In genomic region chr2:36010579-36010978, GRCm38 (mm10) we compare ENCODE assay signal across 12 mouse cellular contexts. TPM values are rescaled to one million over a fixed set of nuclear protein-coding genes. Genes with fewer than 3 reads are reported as not detected.
A peak's percentile ranks its signal among the peaks of the same experiment; 100 is the strongest.
DNase-seq lines count a peak whose midpoint lies in the region; ATAC-seq and TF ChIP-seq lines count a peak whose summit lies in the region.
"Had no signal": no experiment of that assay in that cellular context is flagged by ENCODE, and none has a peak within 500 bp of the region (broad histone marks: within the 10 kb centered on the region; RNA-seq: fewer than 3 reads in every experiment).

No protein-coding gene starts in this region.

- ATAC-seq in heart, postnatal 0 days (ENCODE audit: insufficient read depth, low read depth), result no peak
- ATAC-seq in embryonic facial prominence, embryonic 13.5 days (ENCODE audit: insufficient number of reproducible peaks, insufficient read depth, low FRiP score, low TSS enrichment, low read depth), result no peak
- ATAC-seq in hindbrain, embryonic 15.5 days (ENCODE audit: low FRiP score, low read depth), result no peak
- ATAC-seq: CD4-positive, CD25-positive, alpha-beta regulatory T cell, adult 4 months had no signal

- intact Hi-C loops in heart, postnatal 25 days (cut with DNase I), result loop anchor here (5.0 kb wide), 2 partner anchors 97 to 127 kb away; partner anchors contain the start of genes Lhx6, Mrrf and Rbm18

- no peak for DNase-seq in heart, postnatal 0 days (ENCODE audit: low spot score)
- DNase-seq in heart, postnatal 25 days (ENCODE audit: low spot score), result no peak
- DNase-seq in neural tube, embryonic 10.5 days (ENCODE audit: extremely low spot score, low spot score), result peak; percentile 21
- DNase-seq in spleen, adult 12 weeks (ENCODE audit: low spot score), result no peak
- no peak for DNase-seq in frontal cortex, postnatal 25 days (ENCODE audit: low spot score in 2 of 2)
- DNase-seq in right cerebral cortex, postnatal 36 days (ENCODE audit: low spot score in 2 of 2), result no peak

- peaks cover 8% of the 10 kb centered on the region; the same call in 1 of the 2 replicates for H3K27me3 ChIP-seq in heart, postnatal 0 days (ENCODE audit: control insufficient read depth, insufficient read depth, low read length)
- peaks cover 21% of the 10 kb centered on the region for H3K27me3 ChIP-seq in embryonic facial prominence, embryonic 13.5 days
- 0 out of 2 replicates have a peak, but pooled peaks cover 8% of the 10 kb centered on the region for H3K27me3 ChIP-seq in hindbrain, embryonic 15.5 days

- no peaks in the 10 kb centered on the region for H3K36me3 ChIP-seq in heart, postnatal 0 days (replicated peaks; ENCODE audit: control insufficient read depth, insufficient read depth, low read length)
- H3K36me3 ChIP-seq in embryonic facial prominence, embryonic 13.5 days, result no peaks in the 10 kb centered on the region
- H3K36me3 ChIP-seq in hindbrain, embryonic 15.5 days, result no peaks in the 10 kb centered on the region

- TF ChIP-seq CTCF in heart, postnatal 0 days (IDR thresholded peaks at IDR 0.05; ENCODE audit: low read depth), result no peak

- H3K4me2 ChIP-seq in heart, postnatal 0 days (ENCODE audit: low read depth, low read length), result peak overlapping the region; percentile 75; the same call in 1 of the 2 replicates
- peak overlapping the region; percentile 81 for H3K4me2 ChIP-seq in embryonic facial prominence, embryonic 13.5 days
- peak overlapping the region; percentile 92 for H3K4me2 ChIP-seq in hindbrain, embryonic 15.5 days

- H3K4me3 ChIP-seq in heart, postnatal 0 days (ENCODE audit: low read depth, low read length), result no peak overlapping the region
- H3K4me3 ChIP-seq in embryonic facial prominence, embryonic 13.5 days, result peak overlapping the region; percentile 49; the same call in 1 of the 2 replicates
- H3K4me3 ChIP-seq in hindbrain, embryonic 15.5 days, result peak overlapping the region; percentile 50; the same call in 1 of the 2 replicates

- 57% methylated on average over 8 of the region's 8 CpGs for WGBS in heart, postnatal 0 days
- WGBS in embryonic facial prominence, embryonic 13.5 days, result 37% methylated on average over 8 of the region's 8 CpGs
- 52% methylated on average over 8 of the region's 8 CpGs for WGBS in hindbrain, embryonic 15.5 days

- no peaks in the 10 kb centered on the region for H3K9me3 ChIP-seq in heart, postnatal 0 days (replicated peaks; ENCODE audit: control insufficient read depth, low read length)
- no peaks in the 10 kb centered on the region for H3K9me3 ChIP-seq in embryonic facial prominence, embryonic 13.5 days
- H3K9me3 ChIP-seq in hindbrain, embryonic 15.5 days, result no peaks in the 10 kb centered on the region

- peaks cover 9% of the 10 kb centered on the region; the same call in 1 of the 2 replicates for H3K4me1 ChIP-seq in heart, postnatal 0 days (ENCODE audit: control insufficient read depth, insufficient read depth)
- H3K4me1 ChIP-seq in embryonic facial prominence, embryonic 13.5 days, result peaks cover 15% of the 10 kb centered on the region
- H3K4me1 ChIP-seq in hindbrain, embryonic 15.5 days (replicated peaks), result peaks cover 17% of the 10 kb centered on the region

- no peak overlapping the region for H3K9ac ChIP-seq in heart, postnatal 0 days (replicated peaks; ENCODE audit: low read depth, low read length)
- peak overlapping the region; percentile 60; the same call in 1 of the 2 replicates for H3K9ac ChIP-seq in embryonic facial prominence, embryonic 13.5 days
- H3K9ac ChIP-seq in hindbrain, embryonic 15.5 days, result no peak overlapping the region
- H3K9ac ChIP-seq: liver, embryonic 14.5 days had no signal

- no peak overlapping the region for H3K27ac ChIP-seq in heart, postnatal 0 days (ENCODE audit: low read depth)
- H3K27ac ChIP-seq in embryonic facial prominence, embryonic 13.5 days, result 0 out of 2 replicates have a peak overlapping the region, but pooled peaks have one; percentile 16
- no peak overlapping the region for H3K27ac ChIP-seq in hindbrain, embryonic 15.5 days (replicated peaks)
- H3K27ac ChIP-seq: liver, embryonic 14.5 days had no signal

- no peak for TF ChIP-seq EP300 in heart, postnatal 0 days (IDR thresholded peaks at IDR 0.05; ENCODE audit: low read depth)

RNA-seq across cellular contexts. Expression of gene Ttll11, which starts 30.9 kb away (rescaled TPM):
- 3.9 and 5.0 TPM in 2 replicates for total RNA-seq in heart, postnatal 0 days (2014; rRNA removed; ENCODE audit: low replicate concordance)
- 1.5 and 1.7 TPM in 2 replicates for polyA plus RNA-seq in heart, postnatal 0 days (2015; fragmentation: Nextera tagmentation; extraction: Ambion mirVana)
- 1 to 10 TPM; 1.1 to 1.2 TPM for total RNA-seq in heart, postnatal 25 days (2021)
- 2.0 and 2.1 TPM in 2 replicates for polyA plus RNA-seq in embryonic facial prominence, embryonic 13.5 days (2015; fragmentation: Nextera tagmentation; extraction: Ambion mirVana)
- 5.2 and 6.1 TPM in 2 replicates for polyA plus RNA-seq in hindbrain, embryonic 15.5 days (2015; fragmentation: Nextera tagmentation; extraction: Ambion mirVana)
- total RNA-seq: monocyte, adult 5-6 weeks had no signal
- polyA plus RNA-seq: CD4-positive, CD25-positive, alpha-beta regulatory T cell, adult 4 months had no signal

RNA-seq across cellular contexts. Expression of gene Ndufa8, which starts 38.6 kb away (rescaled TPM):
- total RNA-seq in heart, postnatal 0 days (2014; rRNA removed; ENCODE audit: low replicate concordance), result 207 and 252 TPM in 2 replicates
- 915 and 927 TPM in 2 replicates for polyA plus RNA-seq in heart, postnatal 0 days (2015; fragmentation: Nextera tagmentation; extraction: Ambion mirVana)
- total RNA-seq in heart, postnatal 25 days (2021), result 100 to 1,000 TPM; 676 to 685 TPM
- 207 and 220 TPM in 2 replicates for polyA plus RNA-seq in embryonic facial prominence, embryonic 13.5 days (2015; fragmentation: Nextera tagmentation; extraction: Ambion mirVana)
- polyA plus RNA-seq in hindbrain, embryonic 15.5 days (2015; fragmentation: Nextera tagmentation; extraction: Ambion mirVana), result 327 and 332 TPM in 2 replicates

RNA-seq across cellular contexts. Expression of gene Morn5, which starts 38.7 kb away (rescaled TPM):
- total RNA-seq in heart, postnatal 0 days (2014; rRNA removed; ENCODE audit: low replicate concordance), result not detected in 2 replicates
- 0.56 TPM in 1 of 2 replicates, not detected in the other for polyA plus RNA-seq in heart, postnatal 0 days (2015; fragmentation: Nextera tagmentation; extraction: Ambion mirVana)
- not detected for total RNA-seq in heart, postnatal 25 days (2021)
- 0.78 TPM in 1 of 2 replicates, not detected in the other for polyA plus RNA-seq in embryonic facial prominence, embryonic 13.5 days (2015; fragmentation: Nextera tagmentation; extraction: Ambion mirVana)
- polyA plus RNA-seq in hindbrain, embryonic 15.5 days (2015; fragmentation: Nextera tagmentation; extraction: Ambion mirVana), result 2.9 and 3.0 TPM in 2 replicates
- total RNA-seq: gastrocnemius, postnatal 4 days; monocyte, adult 5-6 weeks had no signal
- polyA plus RNA-seq: CD4-positive, CD25-positive, alpha-beta regulatory T cell, adult 4 months; liver, embryonic 14.5 days had no signal
